Mouse (Mus musculus): Measurements from ENCODE around the gene Cldn34d.

Gene Cldn34d

DNA sequence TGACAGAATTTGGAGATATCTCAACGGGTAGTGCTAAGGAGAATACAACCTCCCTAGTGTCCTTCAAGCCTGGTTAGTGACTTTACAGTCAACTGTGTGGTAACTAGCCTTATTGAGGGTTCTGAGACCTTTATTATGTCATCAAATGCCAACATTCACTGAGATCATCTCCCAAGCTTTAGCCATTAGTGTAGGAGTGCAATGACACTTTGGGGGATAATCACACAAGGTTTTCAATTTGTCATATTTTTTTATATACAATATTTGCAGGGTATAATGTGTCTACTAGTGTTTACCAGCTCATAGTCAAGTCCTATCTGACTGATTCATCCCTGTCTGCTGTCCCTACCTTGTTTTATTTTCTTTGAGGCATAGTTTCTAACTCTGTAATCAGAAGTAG is at the start of gene Cldn34d:
TSS of gene Cldn34d (minus strand) at position 101 of the 400 bp plus-strand sequence.
- no peak for DNase-seq (ENCODE audit: low spot score in 2 of 2)

DNA sequence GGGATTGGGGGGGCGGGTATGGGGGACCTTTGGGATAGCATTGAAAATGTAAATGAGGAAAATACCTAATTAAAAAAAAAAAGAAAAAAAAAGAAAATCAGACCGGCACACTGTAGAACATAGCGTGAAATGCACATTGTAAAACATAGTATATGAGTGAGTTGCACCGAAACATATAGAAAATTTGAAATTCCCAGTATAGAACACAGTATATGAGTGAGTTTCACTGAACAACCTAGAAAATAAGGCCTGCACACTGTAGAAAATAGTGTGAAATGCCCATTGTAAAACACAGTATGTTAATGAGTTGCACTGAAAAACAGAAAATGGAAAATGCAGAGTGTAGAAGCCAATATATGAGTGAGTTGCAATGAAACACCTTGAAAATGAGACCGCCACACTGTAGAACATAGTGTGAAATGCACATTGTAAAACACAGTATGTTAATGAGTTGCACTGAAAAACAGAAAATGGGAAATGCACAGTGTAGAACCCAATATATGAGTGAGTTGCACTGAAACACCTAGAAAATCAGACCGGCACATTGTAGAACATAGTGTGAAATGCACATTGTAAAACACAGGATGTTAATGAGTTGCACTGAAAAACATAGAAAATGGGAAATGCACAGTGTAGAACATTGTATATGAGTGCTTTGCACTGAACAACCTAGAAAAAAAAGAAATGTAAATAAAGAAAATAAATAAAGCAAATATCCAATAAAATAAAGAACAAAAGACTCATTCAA is 4.1 kb downstream of the Cldn34d start:
- DNase-seq (ENCODE audit: low spot score in 2 of 2), result peak in 1 of 2 experiments; percentile 3

All from spleen, postnatal 14 days (tissue).